In genomic region chr16:24118487-24118886, GRCm38 (mm10) we compare ENCODE assay signal across 22 mouse cellular contexts.
A peak's percentile ranks its signal among the peaks of the same experiment; 100 is the strongest.
DNase-seq lines count a peak whose midpoint lies in the region; ATAC-seq and TF ChIP-seq lines count a peak whose summit lies in the region.
"Had no signal": no experiment of that assay in that cellular context is flagged by ENCODE, and none has a peak within 500 bp of the region (broad histone marks: within the 10 kb centered on the region; RNA-seq: fewer than 3 reads in every experiment).

No protein-coding gene starts in this region.

- dilution Hi-C loops in CH12.LX (cut with MboI; ENCODE audit: extremely low pct_ligation_motif_present, extremely low pct_unique_long_range_greater_than_20kb, low sequenced_read_pairs), result no loop called here

- no peak for TF ChIP-seq POLR2A in CH12.LX (IDR thresholded peaks at IDR 0.05; ENCODE audit: low read depth, low read length)

- H3K27ac ChIP-seq in CH12.LX (ENCODE audit: insufficient read depth, low read depth), result no peak overlapping the region
- H3K27ac ChIP-seq in ES-E14 (ENCODE audit: insufficient read depth, low read depth, low read length, poor library complexity, severe bottlenecking), result no peak overlapping the region
- H3K27ac ChIP-seq in intestine, postnatal 0 days (ENCODE audit: low read depth, low read length), result no peak overlapping the region
- H3K27ac ChIP-seq: embryonic facial prominence, embryonic 10.5 days; embryonic facial prominence, embryonic 12.5 days; forebrain, embryonic 13.5 days; forebrain, embryonic 15.5 days had no signal

- H3K9ac ChIP-seq in CH12.LX (ENCODE audit: insufficient read depth, low read depth), result no peak overlapping the region
- no peak overlapping the region for H3K9ac ChIP-seq in ES-E14 (ENCODE audit: insufficient read depth, low read depth, low read length, poor library complexity, severe bottlenecking)
- no peak overlapping the region for H3K9ac ChIP-seq in intestine, postnatal 0 days (ENCODE audit: low read depth, low read length)
- H3K9ac ChIP-seq: embryonic facial prominence, embryonic 12.5 days; forebrain, embryonic 13.5 days; forebrain, embryonic 15.5 days; forebrain, postnatal 0 days had no signal

- no peak for TF ChIP-seq EP300 in CH12.LX (IDR thresholded peaks at IDR 0.05; ENCODE audit: low read length)

- 86% methylated on average over 2 of the region's 2 CpGs for WGBS in intestine, postnatal 0 days

- no peak for ATAC-seq in intestine, postnatal 0 days
- ATAC-seq: activated CD4-positive, CD25-positive, alpha-beta regulatory T cell, adult 4 months; CD4-positive, CD25-positive, alpha-beta regulatory T cell, adult 4 months; forebrain, embryonic 13.5 days; forebrain, embryonic 15.5 days; forebrain, postnatal 0 days; Patski had no signal

- no peaks in the 10 kb centered on the region for H3K9me3 ChIP-seq in CH12.LX (replicated peaks; ENCODE audit: low read length)
- H3K9me3 ChIP-seq in ES-E14 (ENCODE audit: control insufficient read depth, insufficient read depth, low read depth, low read length), result no peaks in the 10 kb centered on the region
- H3K9me3 ChIP-seq in intestine, postnatal 0 days (ENCODE audit: control insufficient read depth), result no peaks in the 10 kb centered on the region
- H3K9me3 ChIP-seq: embryonic facial prominence, embryonic 10.5 days; embryonic facial prominence, embryonic 12.5 days; forebrain, embryonic 13.5 days; forebrain, embryonic 15.5 days had no signal

- DNase-seq in CH12.LX (ENCODE audit: extremely low read depth) (no peak), ES-E14 (ENCODE audit: low read depth, low spot score) (no peak)
- peak; percentile 49 for DNase-seq in retina, postnatal 1 day
- no peak for DNase-seq in spleen, adult 12 weeks (ENCODE audit: low spot score)
- DNase-seq: adrenal gland, adult 8-10 months; adrenal gland, postnatal 14 days; adrenal gland, postnatal 36 days; cerebellum, adult 11-12 months; cerebellum, adult 2 months; cerebellum, adult 9-10 months; cerebellum, postnatal 10 days; cerebellum, postnatal 25 days; forebrain, postnatal 0 days had no signal

- no peaks in the 10 kb centered on the region for H3K27me3 ChIP-seq in CH12.LX (replicated peaks)
- no peaks in the 10 kb centered on the region for H3K27me3 ChIP-seq in intestine, postnatal 0 days (replicated peaks; ENCODE audit: control insufficient read depth, insufficient read depth, low read length)
- H3K27me3 ChIP-seq: embryonic facial prominence, embryonic 12.5 days; forebrain, embryonic 13.5 days; forebrain, embryonic 15.5 days; Patski had no signal

- no peak overlapping the region for H3K4me2 ChIP-seq in CH12.LX (ENCODE audit: insufficient read depth, low read depth, poor library complexity, severe bottlenecking)
- H3K4me2 ChIP-seq in intestine, postnatal 0 days (replicated peaks; ENCODE audit: low read depth), result no peak overlapping the region
- H3K4me2 ChIP-seq: embryonic facial prominence, embryonic 12.5 days; forebrain, embryonic 13.5 days; forebrain, embryonic 15.5 days had no signal

- TF ChIP-seq CTCF in CH12.LX (conservative IDR thresholded peaks at IDR 0.05 in 1 of 2, IDR thresholded peaks at IDR 0.05 in 1 of 2; ENCODE audit: low read depth in 2 of 2, low read length in 2 of 2), result no peak
- TF ChIP-seq CTCF in intestine, postnatal 0 days (IDR thresholded peaks at IDR 0.05; ENCODE audit: low read depth), result no peak

- TF ChIP-seq RAD21 in CH12.LX (IDR thresholded peaks at IDR 0.05; ENCODE audit: low read depth, low read length), result no peak

- in situ Hi-C loops in CH12.LX (cut with MboI; ENCODE audit: low pct_ligation_motif_present, low pct_unique_long_range_greater_than_20kb, low sequenced_read_pairs), result no loop called here
- in situ Hi-C loops in ES-E14 (cut with MboI; ENCODE audit: low sequenced_read_pairs in 2 of 2, unreplicated experiment in 2 of 2), result no loop called here

- H3K79me2 ChIP-seq in CH12.LX (replicated peaks; ENCODE audit: control insufficient read depth, extremely low read depth, insufficient read depth, poor library complexity, severe bottlenecking), result no peaks in the 10 kb centered on the region

- H3K4me1 ChIP-seq in CH12.LX (ENCODE audit: control insufficient read depth in 1 of 2, insufficient read depth in 2 of 2) (no peaks in the 10 kb centered on the region), ES-E14 (ENCODE audit: control insufficient read depth in 2 of 2, insufficient read depth in 2 of 2, low read length in 2 of 2, poor library complexity in 1 of 2) (no peaks in the 10 kb centered on the region)
- no peaks in the 10 kb centered on the region for H3K4me1 ChIP-seq in intestine, postnatal 0 days (replicated peaks; ENCODE audit: control insufficient read depth, insufficient read depth, low read length)
- H3K4me1 ChIP-seq: embryonic facial prominence, embryonic 10.5 days; embryonic facial prominence, embryonic 12.5 days; forebrain, embryonic 13.5 days; forebrain, embryonic 15.5 days had no signal

- H3K4me3 ChIP-seq in CH12.LX (replicated peaks in 1 of 3; ENCODE audit: low read depth in 2 of 3, low read length in 2 of 3, poor library complexity in 1 of 3) (no peak overlapping the region), ES-E14 (ENCODE audit: insufficient read depth in 1 of 2, low read depth in 1 of 2, low read length in 2 of 2, poor library complexity in 1 of 2, severe bottlenecking in 1 of 2) (no peak overlapping the region)
- no peak overlapping the region for H3K4me3 ChIP-seq in intestine, postnatal 0 days (ENCODE audit: low read depth, low read length)
- H3K4me3 ChIP-seq: embryonic facial prominence, embryonic 10.5 days; embryonic facial prominence, embryonic 12.5 days; forebrain, embryonic 13.5 days; forebrain, embryonic 15.5 days had no signal

- H3K36me3 ChIP-seq in CH12.LX (replicated peaks in 1 of 2; ENCODE audit: control insufficient read depth in 1 of 2, insufficient read depth in 1 of 2, low read length in 1 of 2) (no peaks in the 10 kb centered on the region), ES-E14 (ENCODE audit: control insufficient read depth, insufficient read depth, low read length, poor library complexity, severe bottlenecking) (no peaks in the 10 kb centered on the region)
- no peaks in the 10 kb centered on the region for H3K36me3 ChIP-seq in intestine, postnatal 0 days (ENCODE audit: control insufficient read depth, insufficient read depth)
- H3K36me3 ChIP-seq: embryonic facial prominence, embryonic 10.5 days; embryonic facial prominence, embryonic 12.5 days; forebrain, embryonic 15.5 days; G1E had no signal

TF ChIP-seq in CH12.LX, 34 proteins besides CTCF, POLR2A, EP300 and RAD21:
- TF ChIP-seq MAFK (IDR thresholded peaks at IDR 0.05; ENCODE audit: insufficient replicate concordance, low read length) (0 out of 2 replicates have a peak, but pooled peaks have one; percentile 61), ZMIZ1 (IDR thresholded peaks at IDR 0.05; ENCODE audit: low read depth, low read length) (no peak)

TF ChIP-seq in ES-E14, 5 proteins besides CTCF, POLR2A, EP300 and RAD21:
- TF ChIP-seq CHD2 (IDR thresholded peaks at IDR 0.05; ENCODE audit: low read depth, low read length), result no peak
- peak; percentile 51; the same call in 1 of the 2 replicates for TF ChIP-seq MAFK (IDR thresholded peaks at IDR 0.05; ENCODE audit: insufficient read depth, low read depth, low read length)
